Mouse (Mus musculus) adrenal gland, adult 18-20 months (tissue): ENCODE data around the gene Osgep. TPM values are rescaled to one million over a fixed set of nuclear protein-coding genes. Genes with fewer than 3 reads are reported as not detected.
"Not testable (repeated sequence)": the region's sequence is repeated elsewhere in the genome, so short reads cannot be mapped to it uniquely, and the experiment has no call there.

Source experiments
- DNase-seq, 2 experiments: peaks; one replicate each; pipeline ENCODE4 v3.0.0; 2021 to 2022; ENCODE audit warnings: low spot score in 2 of 2
- total RNA-seq, 2 experiments: library from RNA; stranded (reverse); gene quantifications; 1 replicate in 1 of 2; 2 replicates in 1 of 2; pipeline ENCODE4 v1.2.3; 2021

The Osgep gene
- total RNA-seq, 2 experiments from 2014 or later: 48.9 to 51.3 TPM

DNA sequence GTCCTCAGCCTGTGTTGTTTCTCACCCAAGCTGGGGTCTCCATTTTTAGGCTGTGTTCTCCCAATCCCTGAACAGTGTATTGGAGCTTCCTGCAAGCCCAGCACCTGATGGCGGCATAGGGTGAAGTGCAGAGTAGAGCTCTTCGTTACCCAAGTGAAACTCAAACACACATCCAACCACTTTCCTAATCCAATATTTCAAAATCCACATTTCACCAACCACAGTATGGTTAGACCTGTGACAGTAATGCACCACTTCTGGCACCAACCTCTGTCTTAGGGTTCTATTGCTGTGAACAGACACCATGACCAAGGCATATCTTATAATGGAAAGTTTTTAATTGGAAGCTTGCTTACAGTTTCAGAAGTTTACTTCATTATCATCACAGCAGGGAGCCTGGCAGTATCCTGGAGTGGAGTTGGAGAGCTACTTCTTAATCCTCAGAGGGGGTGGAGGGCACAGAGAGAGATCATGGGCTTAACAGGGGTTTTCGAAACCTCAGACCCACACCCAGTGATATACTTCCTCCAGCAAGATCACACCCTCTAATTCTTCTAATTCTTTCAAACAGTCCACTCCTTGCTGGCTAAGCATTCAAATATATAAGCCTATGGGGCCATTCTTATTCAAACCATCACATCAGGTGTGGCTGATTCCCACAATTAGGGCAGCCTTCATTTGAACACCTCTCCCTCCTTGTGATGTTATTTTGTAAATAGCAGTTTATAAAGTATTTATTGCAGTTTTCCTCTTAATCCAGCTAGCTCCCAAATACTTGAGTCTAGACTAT lies 13.6 kb upstream of the Osgep start:
- DNase-seq: no peak

DNA sequence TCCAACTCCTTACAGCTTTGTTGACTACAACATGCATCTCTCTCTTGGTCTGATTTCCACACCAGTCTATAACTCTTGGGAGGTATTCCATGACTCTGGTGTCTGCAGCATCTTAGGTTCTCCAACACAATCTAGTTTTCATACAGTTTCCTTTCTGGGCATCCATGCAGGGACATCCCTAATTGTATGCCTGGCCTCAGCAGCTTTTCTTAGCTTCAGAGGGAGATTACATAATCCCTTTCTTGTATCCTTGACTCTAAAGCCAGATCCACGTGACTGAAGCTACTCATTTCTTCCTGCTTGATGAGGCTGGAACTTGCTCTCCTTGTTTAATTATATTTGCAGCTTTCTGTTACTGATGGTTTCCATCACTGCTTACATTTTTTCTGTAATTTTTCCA lies 12.0 kb upstream of the Osgep start:
- DNase-seq: no peak

DNA sequence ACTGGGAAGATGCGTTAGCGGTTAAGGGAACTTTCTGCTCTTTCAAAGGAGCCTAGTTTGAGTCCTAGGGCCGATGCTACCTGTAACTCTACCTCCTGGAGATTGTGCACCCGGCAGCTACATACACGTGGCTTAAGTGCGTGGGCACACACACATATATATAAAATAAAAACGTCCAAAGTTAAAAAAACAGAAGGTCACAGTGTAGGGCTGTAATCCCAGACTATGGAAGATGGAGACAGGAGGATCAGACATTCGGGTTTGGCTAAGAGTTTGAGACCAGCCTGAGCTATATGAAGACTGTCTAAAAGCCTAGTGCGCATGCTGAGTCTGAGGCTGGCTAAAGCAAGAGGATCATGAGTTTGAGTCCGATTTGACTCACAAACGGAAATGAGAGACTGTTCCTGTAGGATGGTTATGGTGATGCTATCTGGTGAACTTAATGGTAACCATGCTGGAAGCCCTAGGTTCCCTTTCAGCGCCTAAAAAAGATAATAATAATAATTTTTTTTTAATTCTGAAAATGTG lies 6.9 kb upstream of the Osgep start:
- no peak for DNase-seq

DNA sequence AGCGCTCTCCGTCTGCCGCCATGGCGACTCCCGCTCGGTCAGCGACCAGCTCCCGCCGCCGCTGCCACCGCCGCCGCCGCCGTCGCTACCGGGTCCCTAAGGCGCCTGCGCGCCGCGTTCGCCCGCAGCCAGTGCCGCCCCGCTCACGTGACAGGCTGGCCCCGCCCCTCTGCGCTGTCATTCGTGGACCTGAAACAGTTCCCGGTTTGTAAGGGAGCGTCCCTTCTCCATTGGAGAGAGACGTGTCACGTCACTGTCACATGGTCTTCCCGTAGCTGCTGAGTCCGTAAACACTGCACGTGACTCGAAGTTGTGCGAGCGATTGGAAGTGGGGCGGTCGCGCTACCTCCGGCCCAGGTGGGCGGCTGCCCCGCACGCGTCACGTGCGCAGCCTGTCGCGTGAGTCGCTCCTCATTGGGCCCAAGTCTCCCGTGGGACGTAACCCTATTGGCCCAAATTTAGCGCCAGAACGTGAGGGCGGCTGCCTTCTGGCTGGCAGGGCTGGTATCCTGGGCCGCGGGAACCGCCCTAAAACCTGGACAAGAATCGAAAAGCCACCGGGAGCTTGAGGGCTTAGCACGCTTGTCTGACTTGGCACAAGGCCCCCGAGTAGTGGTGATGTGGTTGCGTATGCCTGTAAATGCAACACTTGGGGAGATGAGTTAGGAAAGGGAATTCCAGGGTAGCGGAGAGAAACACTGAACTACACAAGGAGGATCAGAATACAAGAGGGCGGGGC lies 6.2 kb upstream of the Osgep start, which contains the start of the genes Pip4p1 and Pnp:
Pip4p1 (minus strand) TSS at position 103 of the 739 bp plus-strand sequence.
Pnp (plus strand) TSS at position 329 of the 739 bp plus-strand sequence.
- peak; percentile 98 for DNase-seq

GRCm38 (mm10) chr14:50930377-50930753 lies 5.7 kb upstream of the Osgep start:
- DNase-seq: no peak

- DNase-seq: no peak
These were observed 5.3 kb upstream of the Osgep start for GRCm38 (mm10) chr14:50929951-50930350.

DNA sequence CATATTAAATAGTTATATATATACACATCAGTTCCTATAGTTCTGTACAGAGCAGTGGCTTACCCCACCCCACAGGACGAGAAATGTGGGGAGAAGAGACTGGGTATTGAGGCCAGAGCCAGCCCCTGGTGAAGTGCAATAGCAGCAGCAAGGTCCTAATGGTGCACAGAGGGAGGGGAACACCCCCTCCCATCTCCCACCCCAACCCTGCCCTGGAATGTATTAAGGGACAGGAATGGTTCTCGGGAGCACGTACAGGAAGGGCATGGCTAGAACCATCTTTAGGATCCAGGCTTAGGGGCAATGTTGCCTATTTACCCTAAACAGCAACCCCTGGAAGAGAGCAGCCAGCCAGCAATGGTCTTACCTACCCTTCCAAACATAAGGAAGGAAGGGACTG lies 2.7 kb upstream of the Osgep start:
- no peak for DNase-seq

DNA sequence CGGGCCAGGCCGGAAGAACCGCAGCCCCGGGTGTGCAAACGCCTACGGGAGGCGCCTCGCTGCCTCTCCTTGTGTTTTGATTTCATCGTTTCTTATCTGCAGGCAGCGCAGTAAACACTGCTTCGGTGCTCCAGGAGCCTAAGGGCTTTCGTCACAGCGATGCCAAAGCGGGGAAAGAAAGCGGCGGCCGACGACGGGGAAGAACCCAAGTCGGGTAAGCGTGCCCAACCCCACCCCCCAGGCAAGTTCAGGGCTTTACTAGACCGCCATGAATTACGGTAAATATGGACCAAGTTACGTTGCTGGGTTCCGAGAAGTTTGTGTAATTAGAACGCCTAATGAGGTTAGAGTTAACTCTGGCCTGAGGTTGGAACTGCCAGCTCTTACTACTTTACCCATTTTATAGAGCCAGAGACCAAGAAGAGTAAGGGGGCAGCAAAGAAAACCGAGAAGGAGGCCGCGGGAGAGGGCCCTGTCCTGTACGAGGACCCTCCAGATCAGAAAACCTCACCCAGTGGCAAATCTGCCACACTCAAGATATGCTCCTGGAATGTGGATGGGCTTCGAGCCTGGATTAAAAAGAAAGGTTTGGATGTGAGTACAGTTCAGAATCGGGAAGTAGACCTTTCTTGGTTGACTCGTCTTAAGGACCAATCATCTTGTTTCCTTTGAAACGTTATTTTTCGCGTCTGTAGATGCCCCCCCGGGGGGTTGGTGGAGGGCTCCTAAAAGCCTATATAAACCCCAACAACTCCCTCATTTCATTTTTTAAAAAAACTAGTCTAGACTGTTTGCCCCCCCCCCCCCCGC lies 623 bp upstream of the Osgep start:
- no peak for DNase-seq

DNA sequence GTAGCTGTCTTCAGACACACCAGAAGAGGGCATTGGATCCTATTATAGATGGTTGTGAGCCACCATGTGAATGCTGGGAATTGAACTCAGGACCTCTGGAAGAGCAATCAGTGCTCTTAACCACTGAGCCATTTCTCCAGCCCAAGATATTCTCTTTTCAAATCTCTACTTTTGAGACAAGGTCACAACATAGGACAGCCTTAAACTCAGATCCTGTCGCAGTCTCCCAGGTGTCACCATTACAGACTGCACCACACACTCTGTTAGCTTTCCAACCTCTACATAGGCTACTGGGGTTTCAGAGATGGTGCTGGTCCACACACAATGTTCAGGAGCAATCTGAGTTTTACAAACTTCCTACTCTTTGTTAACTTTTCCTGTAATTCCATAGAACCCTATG lies 1.3 kb downstream of the Osgep start:
- DNase-seq: not testable (repeated sequence)

DNA sequence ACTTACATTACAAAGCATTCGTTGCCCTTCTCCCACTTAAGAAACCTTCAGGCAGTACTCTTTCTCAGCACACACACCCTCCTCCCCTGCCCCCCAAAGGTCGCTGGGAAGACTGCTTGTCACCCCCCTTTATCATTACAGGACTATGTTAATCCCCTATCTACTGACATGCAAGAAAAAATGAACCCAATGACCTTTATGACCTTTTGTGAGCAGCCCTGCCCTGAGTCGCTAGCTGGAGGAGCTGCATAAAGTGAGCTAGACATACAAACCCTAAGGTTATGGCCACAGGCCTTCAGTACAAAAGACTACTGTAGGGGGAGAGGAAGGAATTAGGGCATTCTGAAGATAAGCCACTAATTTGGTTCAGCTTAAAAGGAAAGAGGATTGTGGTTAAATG lies 13.3 kb downstream of the Osgep start:
- DNase-seq: no peak

GRCm38 (mm10) chr14:50908126-50908525 lies 16.6 kb downstream of the Osgep start:
- DNase-seq: no peak

- DNase-seq: not testable (repeated sequence)
These were observed 19.4 kb downstream of the Osgep start for GRCm38 (mm10) chr14:50905327-50905726.

GRCm38 (mm10) chr14:50904828-50905129 lies 19.9 kb downstream of the Osgep start:
- no peak for DNase-seq

DNA sequence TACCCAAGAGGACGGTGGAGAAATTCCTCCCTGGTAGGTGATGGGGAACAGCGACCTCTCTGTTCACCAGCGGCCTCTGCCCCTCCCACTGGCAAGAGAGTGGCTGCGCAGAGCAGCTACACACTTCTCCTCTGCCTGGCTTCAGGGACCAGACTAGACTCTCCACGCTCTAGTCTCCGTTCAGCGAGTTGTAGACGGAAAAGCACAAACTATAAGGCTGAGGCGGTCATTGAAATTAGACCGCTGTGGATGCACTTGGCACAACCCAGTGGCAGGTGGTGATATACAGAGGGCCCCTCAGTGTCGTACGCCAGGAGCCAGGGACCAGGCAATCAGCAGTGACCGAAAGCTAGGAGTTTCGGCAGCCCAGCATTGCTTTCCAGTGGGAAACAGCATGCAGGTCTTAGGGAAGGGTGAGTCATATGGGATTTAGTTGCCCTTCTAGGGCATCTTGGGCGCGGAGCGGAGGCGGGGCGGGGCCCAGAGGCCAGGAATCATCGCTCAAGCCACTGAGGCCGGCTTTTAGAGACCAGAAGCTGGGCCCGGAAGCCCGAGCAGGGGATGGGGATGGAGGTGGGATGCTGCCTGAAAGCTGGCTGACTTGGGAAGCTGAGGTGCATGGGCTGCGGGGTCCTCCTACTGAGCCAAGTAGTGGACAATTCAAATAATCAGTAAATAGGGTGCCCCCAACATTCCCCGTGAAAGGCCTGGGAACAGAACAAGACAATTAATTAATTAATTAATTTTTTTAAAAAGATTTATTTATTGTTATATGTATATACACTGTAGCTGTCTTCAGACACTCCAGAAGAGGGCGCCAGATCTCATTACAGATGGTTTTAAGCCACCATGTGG lies 20.5 kb downstream of the Osgep start:
- peak in 1 of 2 experiments; percentile 10 for DNase-seq

DNA sequence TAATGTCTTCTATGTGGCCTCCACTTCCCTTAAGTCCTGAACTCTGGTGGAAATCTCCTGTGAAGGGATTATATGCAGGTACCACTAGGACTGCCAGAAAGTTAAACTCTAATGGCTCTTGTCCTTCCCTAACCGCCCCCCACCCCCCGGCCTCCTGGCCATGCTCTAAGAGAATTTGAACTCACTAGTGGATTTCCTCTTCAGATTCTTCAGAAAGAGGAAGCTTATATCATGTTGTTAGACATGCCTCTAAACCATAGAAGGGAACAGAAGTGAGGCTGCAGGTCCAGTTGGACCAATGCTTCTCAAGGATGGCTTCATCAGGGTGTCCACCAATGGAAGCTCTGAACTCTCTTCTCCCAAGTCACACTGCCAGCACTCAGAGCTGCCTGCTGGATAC lies 26.7 kb downstream of the Osgep start:
- not testable (repeated sequence) for DNase-seq

- DNase-seq: no peak
These were observed 27.3 kb downstream of the Osgep start, which contains the start of gene Klhl33 for GRCm38 (mm10) chr14:50897374-50897765. TSS of gene Klhl33 (minus strand) at chr14:50897507.

- no peak for DNase-seq
These were observed 27.8 kb downstream of the Osgep start for GRCm38 (mm10) chr14:50896747-50897373.

DNA sequence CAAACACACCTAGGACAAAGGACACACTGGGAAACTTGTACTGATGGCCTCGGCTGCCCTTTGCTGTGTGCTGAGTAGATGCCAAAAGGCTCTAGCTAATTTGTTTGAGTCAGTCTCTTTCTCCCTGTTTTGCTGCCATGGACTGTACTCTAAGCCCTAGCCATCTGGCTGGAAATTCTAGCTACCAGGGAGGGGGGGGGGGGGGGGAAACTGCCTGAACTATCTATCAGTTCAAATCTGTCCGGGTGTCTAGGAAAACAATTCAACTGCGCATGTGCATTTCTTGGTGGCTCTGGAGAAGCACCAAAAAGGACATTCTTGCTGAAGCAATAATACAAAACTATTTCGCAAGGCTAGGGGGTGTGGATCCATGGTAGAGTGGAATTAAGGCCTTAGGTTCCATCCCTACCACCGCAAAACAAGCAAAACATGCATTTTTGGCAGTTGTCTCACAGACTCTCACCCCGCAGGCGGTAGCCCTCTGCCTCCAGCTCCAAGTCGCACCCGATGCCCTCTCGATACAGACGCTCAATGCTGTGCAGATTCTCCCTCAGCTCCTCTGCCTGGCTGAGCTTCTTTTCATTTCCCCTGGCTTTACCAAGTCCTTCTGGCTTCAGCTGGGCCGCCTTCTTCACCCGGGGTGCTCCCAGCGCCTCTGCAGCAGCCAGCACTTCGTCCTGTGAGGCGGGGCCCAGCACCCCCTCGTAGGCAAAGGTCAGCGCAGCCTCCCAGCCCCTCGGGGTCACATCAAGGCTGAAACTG lies 28.5 kb downstream of the Osgep start:
- peak; percentile 26 to 43 for DNase-seq

DNA sequence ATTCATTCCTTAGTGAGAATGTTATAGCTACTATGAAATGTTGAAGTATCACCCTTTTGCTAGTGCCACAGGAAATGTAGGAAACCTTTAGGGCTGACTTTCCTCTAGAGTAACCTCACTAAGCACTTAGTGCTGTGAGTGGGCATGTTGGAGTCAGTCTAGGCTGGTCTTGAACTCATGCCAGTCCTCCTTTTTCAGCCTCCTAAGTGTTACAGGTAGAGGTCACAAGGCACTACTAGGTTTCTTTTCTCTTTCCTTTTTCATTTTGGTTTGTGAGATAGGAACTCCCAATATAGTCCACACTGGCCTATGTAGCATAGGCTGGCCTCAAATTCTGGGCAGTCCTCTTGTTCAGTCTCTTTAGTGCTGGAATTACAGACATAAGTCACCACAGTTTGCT lies 29.3 kb downstream of the Osgep start:
- DNase-seq: no peak
